Mouse (Mus musculus) bone marrow, adult 2 months (tissue): ENCODE results near the gene Tnpo1.

Source experiments
- CTCF ChIP-seq: fragments of 200-500 bp; IDR thresholded peaks from 2 replicates; pipeline ENCODE4 v1.5.1; 2011; ENCODE audit warnings: low read length, control low read depth; ENCODE audit not compliant: control insufficient read depth, insufficient read depth
- POLR2A ChIP-seq: fragments of 200-500 bp; IDR thresholded peaks from 2 replicates; pipeline ENCODE4 v1.6.1; 2011; ENCODE audit warnings: low read depth, mild to moderate bottlenecking, control low read depth, low read length, borderline replicate concordance; ENCODE audit not compliant: control insufficient read depth

- no peak for TF ChIP-seq CTCF
- no peak for TF ChIP-seq POLR2A
Observed at GRCm38 (mm10) chr13:98945381-98945780, 19.2 kb upstream of the Tnpo1 start.
